In the genomic region with DNA sequence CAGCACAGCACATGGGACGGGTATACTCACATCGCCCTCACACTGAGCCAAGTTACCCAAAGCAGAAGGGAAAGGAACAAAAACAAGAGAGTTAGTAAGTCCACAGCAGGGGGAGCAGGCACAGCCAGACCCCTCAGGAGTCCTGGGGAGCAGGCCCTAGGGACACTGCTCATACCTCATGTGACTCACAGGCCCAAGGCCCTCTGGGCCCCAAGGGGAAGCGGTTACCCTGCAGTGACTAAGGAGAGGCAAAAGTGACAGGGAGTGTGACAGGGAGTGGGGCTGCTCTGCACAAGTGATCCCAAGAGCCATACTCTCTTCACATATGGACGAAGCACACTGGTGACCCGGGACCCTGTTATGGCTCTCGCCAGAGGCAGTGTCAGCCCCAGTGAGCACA, we compare ENCODE assay signal across 20 mouse cellular contexts. TPM values are rescaled to one million over a fixed set of nuclear protein-coding genes. Genes with fewer than 3 reads are reported as not detected.
DNase-seq lines count a peak whose midpoint lies in the region; ATAC-seq and TF ChIP-seq lines count a peak whose summit lies in the region.
"Had no signal": no experiment of that assay in that cellular context is flagged by ENCODE, and none has a peak within 500 bp of the region (broad histone marks: within the 10 kb centered on the region; RNA-seq: fewer than 3 reads in every experiment).

No protein-coding gene starts in this region.

- no peak overlapping the region for H3K4me2 ChIP-seq in stomach, postnatal 0 days (replicated peaks; ENCODE audit: low read depth)
- H3K4me2 ChIP-seq: embryonic facial prominence, embryonic 15.5 days; heart, embryonic 13.5 days; hindbrain, embryonic 15.5 days had no signal

- no peak for TF ChIP-seq EP300 in stomach, postnatal 0 days (optimal IDR thresholded peaks at IDR 0.05)

- H3K9me3 ChIP-seq in stomach, postnatal 0 days (ENCODE audit: control insufficient read depth, low read length) = no peaks in the 10 kb centered on the region
- H3K9me3 ChIP-seq: embryonic facial prominence, embryonic 15.5 days; forebrain, embryonic 10.5 days; heart, embryonic 13.5 days; hindbrain, embryonic 15.5 days had no signal

- WGBS in stomach, postnatal 0 days = 85% methylated on average over 6 of the region's 6 CpGs

- H3K4me3 ChIP-seq in stomach, postnatal 0 days (ENCODE audit: low read depth, low read length) = no peak overlapping the region
- H3K4me3 ChIP-seq: embryonic facial prominence, embryonic 15.5 days; erythroblast, embryonic 14.5 days; forebrain, embryonic 10.5 days; gastrocnemius, adult 2 months; heart, embryonic 13.5 days; hindbrain, embryonic 15.5 days had no signal

- no peak for ATAC-seq in stomach, postnatal 0 days (ENCODE audit: low FRiP score, low TSS enrichment)
- ATAC-seq: forebrain, embryonic 14.5 days; intestine, embryonic 16.5 days had no signal

- DNase-seq in adrenal gland, adult 2 months = peak; percentile 84
- no peak for DNase-seq in adrenal gland, adult 8-10 months
- peak; percentile 18 to 21 for DNase-seq in right cerebral cortex, postnatal 10 days (ENCODE audit: low spot score in 2 of 2)
- DNase-seq in right cerebral cortex, postnatal 25 days = no peak
- peak; percentile 59 for DNase-seq in adrenal gland, postnatal 25 days
- DNase-seq in stomach, postnatal 0 days (ENCODE audit: low spot score) = no peak
- DNase-seq in spleen, postnatal 36 days (ENCODE audit: low spot score in 2 of 2) = no peak
- DNase-seq: cerebellum, adult 11 months; cerebellum, adult 8-10 months; cerebellum, postnatal 36 days; gastrocnemius, adult 2 months; gastrocnemius, postnatal 25 days; heart, postnatal 36 days had no signal

- no peak overlapping the region for H3K9ac ChIP-seq in stomach, postnatal 0 days (ENCODE audit: low read length)
- H3K9ac ChIP-seq: embryonic facial prominence, embryonic 15.5 days; heart, embryonic 13.5 days; hindbrain, embryonic 15.5 days had no signal

- H3K4me1 ChIP-seq in stomach, postnatal 0 days (replicated peaks; ENCODE audit: control insufficient read depth, insufficient read depth) = no peaks in the 10 kb centered on the region
- H3K4me1 ChIP-seq: embryonic facial prominence, embryonic 15.5 days; hindbrain, embryonic 15.5 days had no signal

- H3K27ac ChIP-seq in stomach, postnatal 0 days (replicated peaks) = no peak overlapping the region
- H3K27ac ChIP-seq: embryonic facial prominence, embryonic 15.5 days; forebrain, embryonic 10.5 days; gastrocnemius, adult 2 months; heart, embryonic 13.5 days; hindbrain, embryonic 15.5 days had no signal

- H3K36me3 ChIP-seq in stomach, postnatal 0 days (ENCODE audit: control insufficient read depth, insufficient read depth, low read length) = peaks cover 26% of the 10 kb centered on the region

- TF ChIP-seq CTCF in stomach, postnatal 0 days (IDR thresholded peaks at IDR 0.05; ENCODE audit: low read depth) = no peak

- H3K27me3 ChIP-seq in stomach, postnatal 0 days (ENCODE audit: control insufficient read depth, insufficient read depth, low read length) = no peaks in the 10 kb centered on the region
- H3K27me3 ChIP-seq: embryonic facial prominence, embryonic 15.5 days; heart, embryonic 13.5 days; hindbrain, embryonic 15.5 days had no signal

RNA-seq across cellular contexts. Expression of gene Sh3glb2, which starts 9.9 kb away (rescaled TPM):
- total RNA-seq in adrenal gland, adult 2 months (2021) = 10 to 100 TPM; 74.8 to 80.1 TPM
- 270 and 325 TPM in 2 replicates for polyA plus RNA-seq in adrenal gland, adult 2 months (2012; rRNA removed)
- 100 to 1,000 TPM in 2 of 4 experiments, 10 to 100 TPM in 2; 85.4 to 115 (median 101) TPM for total RNA-seq in adrenal gland, adult 8-10 months (2022)
- total RNA-seq in adrenal gland, postnatal 25 days (2021) = 90.0 and 111 TPM in 2 replicates
- 84.9 and 102 TPM in 2 replicates for polyA plus RNA-seq in stomach, postnatal 0 days (2015; fragmentation: Nextera tagmentation; extraction: Ambion mirVana)

RNA-seq across cellular contexts. Expression of gene Miga2, which starts 14.8 kb away (rescaled TPM):
- 100 to 1,000 TPM in 1 of 2 experiments, 10 to 100 TPM in 1; 71.7 to 111 TPM for total RNA-seq in adrenal gland, adult 2 months (2021)
- polyA plus RNA-seq in adrenal gland, adult 2 months (2012; rRNA removed) = 55.8 and 68.1 TPM in 2 replicates
- total RNA-seq in adrenal gland, adult 8-10 months (2022) = 100 to 1,000 TPM in 1 of 4 experiments, 10 to 100 TPM in 3; 80.6 to 104 (median 91.1) TPM
- total RNA-seq in adrenal gland, postnatal 25 days (2021) = 65.4 and 83.5 TPM in 2 replicates
- 16.8 and 17.8 TPM in 2 replicates for polyA plus RNA-seq in stomach, postnatal 0 days (2015; fragmentation: Nextera tagmentation; extraction: Ambion mirVana)

RNA-seq across cellular contexts. Expression of gene Dolpp1, which starts 42.9 kb away (rescaled TPM):
- total RNA-seq in adrenal gland, adult 2 months (2021) = 10 to 100 TPM; 16.5 to 21.9 TPM
- 70.6 and 82.0 TPM in 2 replicates for polyA plus RNA-seq in adrenal gland, adult 2 months (2012; rRNA removed)
- total RNA-seq in adrenal gland, adult 8-10 months (2022) = 10 to 100 TPM; 18.0 to 24.2 (median 19.8) TPM
- 22.3 and 28.5 TPM in 2 replicates for total RNA-seq in adrenal gland, postnatal 25 days (2021)
- 29.8 and 32.9 TPM in 2 replicates for polyA plus RNA-seq in stomach, postnatal 0 days (2015; fragmentation: Nextera tagmentation; extraction: Ambion mirVana)

Comparison
In these comparisons a context has a peak if more than half of its experiments do, and no peak if none do; other contexts are left out.
1. DNase-seq: peak in adrenal gland, adult 2 months (single experiment), right cerebral cortex, postnatal 10 days (2 of 2) and adrenal gland, postnatal 25 days (single experiment); none in adrenal gland, adult 8-10 months (single experiment), right cerebral cortex, postnatal 25 days (single experiment), stomach, postnatal 0 days (single experiment) and spleen, postnatal 36 days (0 of 2).